Mouse (Mus musculus) liver, embryonic 14.5 days (tissue): ENCODE measurements around the gene Atp5d. TPM values are rescaled to one million over a fixed set of nuclear protein-coding genes. Genes with fewer than 3 reads are reported as not detected.

Source experiments
- ATAC-seq: fragments of 200-750 bp; cut with Nextera tagmentation; 2 replicates; pipeline ENCODE4 v1.8.0; 2017; ENCODE audit warnings: moderate number of reproducible peaks, mild to moderate bottlenecking, moderate library complexity; ENCODE audit not compliant: insufficient read depth
- DNase-seq, 3 experiments: peaks; one replicate each; pipeline ENCODE4 v3.0.0-alpha.2; 2012 to 2013; ENCODE audit warnings: low read depth in 3 of 3, low spot score in 3 of 3
- H3K27ac ChIP-seq: fragments of 300-500 bp; sonication (generic); 2 replicates; pipeline ENCODE4 v1.5.1; 2014; ENCODE audit warnings: moderate library complexity, mild to moderate bottlenecking, control low read depth, inconsistent platforms
- H3K27me3 ChIP-seq: fragments of 300-500 bp; sonication (generic); 2 replicates; pipeline ENCODE4 v1.6.1; 2014; ENCODE audit warnings: mild to moderate bottlenecking, low read length, moderate library complexity; ENCODE audit not compliant: control insufficient read depth, insufficient read depth
- H3K36me3 ChIP-seq: fragments of 300-500 bp; sonication (generic); replicated peaks from 2 replicates; pipeline ENCODE4 v1.6.1; 2014; ENCODE audit warnings: low read depth; ENCODE audit not compliant: control insufficient read depth, insufficient read depth
- H3K4me1 ChIP-seq, 2 experiments: fragments of 200-500 bp in 1 of 2; fragments of 300-500 bp in 1 of 2; sonication (generic) in 1 of 2; replicated peaks; 2 replicates each; pipeline ENCODE4 v1.6.1; 2012 to 2014; ENCODE audit warnings: antibody characterized with exemption in 1 of 2, inconsistent platforms in 1 of 2, low read length in 1 of 2; ENCODE audit not compliant: control insufficient read depth in 2 of 2, insufficient read depth in 2 of 2
- H3K4me2 ChIP-seq: fragments of 300-500 bp; sonication (generic); 2 replicates; pipeline ENCODE4 v1.6.1; 2014; ENCODE audit warnings: low read depth, mild to moderate bottlenecking, control low read depth, moderate library complexity
- H3K4me3 ChIP-seq, 2 experiments: fragments of 200-500 bp in 1 of 2; fragments of 300-500 bp in 1 of 2; sonication (generic) in 1 of 2; 2 replicates each; pipeline ENCODE4 v1.5.1; 2012 to 2014; ENCODE audit warnings: low read depth in 2 of 2, low read length in 2 of 2, mild to moderate bottlenecking in 2 of 2, control low read depth in 1 of 2, inconsistent platforms in 1 of 2, moderate library complexity in 1 of 2; ENCODE audit not compliant: insufficient read depth in 1 of 2
- H3K9ac ChIP-seq: fragments of 300-500 bp; sonication (generic); replicated peaks from 2 replicates; pipeline ENCODE4 v1.6.1; 2014; ENCODE audit warnings: mild to moderate bottlenecking, control low read depth, moderate library complexity
- H3K9me3 ChIP-seq: fragments of 300-500 bp; sonication (generic); 2 replicates; pipeline ENCODE4 v1.6.1; 2016; ENCODE audit warnings: low read length, mixed read lengths; ENCODE audit not compliant: control insufficient read depth
- CTCF ChIP-seq: IDR thresholded peaks from 2 replicates; pipeline ENCODE4 v1.5.1; 2016; ENCODE audit warnings: antibody characterized with exemption, low read depth, control low read depth
- EP300 ChIP-seq: IDR thresholded peaks from 2 replicates; pipeline ENCODE4 v1.6.1; 2016; ENCODE audit warnings: antibody characterized with exemption, low read depth
- WGBS: fragments of 180-500 bp; shearing (Covaris S2); extraction: QIAGEN DNeasy Blood & Tissue Kit; methylation state at CpG from one replicate; pipeline ENCODE4 v1.1.7; 2014; ENCODE audit not compliant: insufficient replicate concordance; 5-methylcytosine and 5-hydroxymethylcytosine counted together
- polyA plus RNA-seq, 2 experiments: library from polyadenylated mRNA; depleted of rRNA in 1 of 2; stranded (reverse) in 1 of 2; unstranded in 1 of 2; fragments of >200 nt; fragmentation: Nextera tagmentation in 1 of 2; extraction: Ambion mirVana in 1 of 2; gene quantifications; 2 replicates each; pipeline versions ENCODE4 v1.2.1 to v1.2.3; 2012 to 2014

Atp5d gene
- polyA plus RNA-seq (2012; rRNA removed) (196 and 211 TPM in 2 replicates), polyA plus RNA-seq (2014; fragmentation: Nextera tagmentation; extraction: Ambion mirVana) (249 and 270 TPM in 2 replicates)

DNA sequence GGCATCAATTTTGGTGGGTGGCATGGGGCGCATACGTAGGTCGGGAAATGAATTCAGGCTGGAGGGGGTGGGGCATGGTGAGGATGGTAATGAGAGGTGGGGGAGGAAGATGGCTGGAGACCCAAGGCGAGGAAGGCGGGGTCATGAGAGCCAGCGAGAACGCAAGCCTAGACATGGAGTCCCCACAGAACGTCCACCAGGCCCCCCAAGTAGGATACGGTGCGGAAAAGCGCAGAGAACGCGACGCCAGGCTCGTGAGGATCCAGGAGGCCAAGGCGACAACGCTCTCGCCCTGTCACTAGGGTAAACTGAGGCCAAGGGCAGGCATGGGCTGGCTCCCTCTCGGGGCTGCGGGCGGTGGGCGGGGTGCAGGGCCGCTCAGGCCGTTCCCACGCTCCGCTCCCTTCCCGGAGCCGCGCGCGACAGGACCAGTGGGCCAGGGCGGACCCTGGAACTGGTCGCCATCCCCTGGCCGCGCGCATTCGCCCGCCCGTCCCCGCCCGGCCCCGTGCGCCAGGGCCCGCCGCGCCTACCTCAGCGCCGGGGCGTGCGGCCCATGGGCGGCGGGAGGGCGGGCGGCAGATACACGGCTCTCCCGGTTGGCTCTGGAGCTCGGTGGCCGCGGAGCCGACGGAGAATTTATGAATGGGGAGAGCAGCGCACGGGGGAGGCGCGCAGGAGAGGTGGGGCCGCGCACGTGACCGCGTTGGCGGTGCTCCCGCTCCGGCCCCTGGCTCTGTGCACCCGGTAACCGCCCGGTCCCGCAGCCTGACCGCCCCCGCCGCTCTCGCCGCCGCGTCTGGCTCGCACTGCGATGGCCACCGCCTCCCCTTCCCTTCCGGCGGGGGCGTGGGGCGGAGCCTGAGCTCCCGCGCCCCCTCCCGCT is at the start of gene Atp5d:
Gene Atp5d (plus strand): TSS at position 80 of the 886 bp plus-strand sequence.
- DNase-seq (no peak), ATAC-seq (peak; percentile 5; the same call in 1 of the 2 replicates)
- under 1% methylated on average over 89 of the region's 94 CpGs for WGBS
- no peaks in the 10 kb centered on the region for H3K36me3 ChIP-seq
- H3K27ac ChIP-seq: no peak within 1 kb of the TSS
- peaks cover 33% of the 10 kb centered on the region for H3K27me3 ChIP-seq
- peaks cover 2 to 24% of the 10 kb centered on the region in 2 experiments; a peak in 3 of 4 replicates for H3K4me1 ChIP-seq
- TF ChIP-seq EP300 (no peak), CTCF (no peak)
- peak within 1 kb of the TSS; percentile 83 for H3K4me2 ChIP-seq
- H3K9ac ChIP-seq: peak within 1 kb of the TSS; percentile 43
- no peaks in the 10 kb centered on the region for H3K9me3 ChIP-seq
- H3K4me3 ChIP-seq: peak within 1 kb of the TSS; percentile 54 to 55

DNA sequence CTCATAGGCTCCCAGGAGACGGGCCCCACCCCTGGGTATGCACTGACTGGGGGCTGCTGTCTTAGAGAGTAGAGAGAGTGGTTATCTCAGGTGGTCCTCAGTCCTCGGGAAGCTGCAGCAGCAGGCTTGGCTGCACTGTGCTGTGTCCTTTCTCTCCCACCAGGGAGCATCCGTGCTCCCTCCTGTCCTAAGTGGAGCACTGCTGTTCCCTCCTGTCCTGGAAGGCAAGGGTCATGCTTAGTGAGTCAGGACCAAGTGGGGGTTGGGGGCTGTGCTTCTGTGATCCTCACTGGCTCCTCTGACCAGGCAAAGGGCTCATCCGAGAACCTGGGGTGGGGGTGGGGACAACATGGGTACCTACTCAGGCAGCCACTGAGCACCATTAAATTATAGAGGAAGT is 49.3 kb upstream of the Atp5d start:
- Histone ChIP-seq H3K27ac (no peak overlapping the region), H3K36me3 (peaks cover 6% of the 10 kb centered on the region), H3K4me1 (no peaks in the 10 kb centered on the region; a peak in 1 of 4 replicates), H3K9ac (no peak overlapping the region), H3K4me3 (no peak overlapping the region), H3K27me3 (no peaks in the 10 kb centered on the region), H3K4me2 (no peak overlapping the region), H3K9me3 (no peaks in the 10 kb centered on the region)
- peak; percentile 24; the same call in 1 of the 2 replicates for ATAC-seq
- peak; percentile 43; the same call in 1 of the 2 replicates for TF ChIP-seq CTCF
- TF ChIP-seq EP300: no peak
- WGBS: 55% methylated on average over 4 of the region's 4 CpGs
- no peak for DNase-seq

DNA sequence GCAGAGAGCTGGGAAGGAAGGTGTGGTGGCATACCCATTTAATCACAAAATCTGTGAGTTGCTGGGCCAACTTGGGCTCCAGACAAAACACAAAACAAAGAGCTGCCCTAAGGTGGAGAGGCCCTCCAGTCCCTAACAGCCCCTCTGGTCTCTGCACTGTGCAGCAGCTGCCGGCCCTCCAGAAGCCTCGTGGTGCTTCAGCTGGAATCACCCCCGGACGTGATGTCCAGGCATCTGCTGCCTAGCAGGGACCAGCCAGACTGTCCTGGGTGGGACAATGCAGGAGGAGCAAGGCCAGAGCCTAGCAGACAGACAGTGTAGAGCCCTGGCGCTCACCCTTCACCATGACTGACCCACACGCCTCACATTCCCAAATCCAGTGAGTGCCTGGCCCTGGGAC is 46.9 kb upstream of the Atp5d start:
- Histone ChIP-seq H3K27ac (no peak overlapping the region), H3K27me3 (no peaks in the 10 kb centered on the region), H3K9me3 (no peaks in the 10 kb centered on the region), H3K4me3 (no peak overlapping the region), H3K9ac (no peak overlapping the region), H3K4me2 (no peak overlapping the region), H3K4me1 (no peaks in the 10 kb centered on the region; a peak in 2 of 4 replicates), H3K36me3 (no peaks in the 10 kb centered on the region)
- no peak for TF ChIP-seq EP300
- TF ChIP-seq CTCF: no peak
- 86% methylated on average over 6 of the region's 6 CpGs for WGBS
- DNase-seq (no peak), ATAC-seq (no peak)

DNA sequence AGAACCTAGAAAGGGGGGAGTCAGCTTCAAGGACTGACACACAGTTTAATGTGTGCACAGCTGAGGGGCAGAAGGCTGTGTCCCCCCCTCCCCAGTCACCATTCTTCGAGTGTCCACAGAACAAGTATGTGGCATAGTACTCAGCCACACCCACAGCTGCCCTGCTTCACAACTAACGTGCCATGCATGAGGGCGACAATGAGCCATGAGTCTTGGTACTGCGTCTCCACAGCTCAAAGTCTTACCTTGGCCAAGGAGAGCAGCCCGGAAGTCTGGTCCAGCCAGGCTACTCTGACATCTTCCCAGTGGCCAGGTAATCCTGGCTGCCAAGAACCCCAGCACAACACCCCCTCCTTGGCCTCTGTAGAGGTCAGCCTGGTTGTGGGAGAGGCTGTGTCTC is 45.7 kb upstream of the Atp5d start:
- Histone ChIP-seq H3K4me3 (no peak overlapping the region), H3K9ac (no peak overlapping the region), H3K36me3 (no peaks in the 10 kb centered on the region), H3K4me2 (no peak overlapping the region), H3K27me3 (no peaks in the 10 kb centered on the region), H3K9me3 (no peaks in the 10 kb centered on the region), H3K4me1 (peaks cover 11 to 12% of the 10 kb centered on the region in 2 experiments), H3K27ac (no peak overlapping the region)
- no peak for DNase-seq
- WGBS: 81% methylated on average over 5 of the region's 5 CpGs
- no peak for ATAC-seq
- TF ChIP-seq EP300 (no peak), CTCF (no peak)

DNA sequence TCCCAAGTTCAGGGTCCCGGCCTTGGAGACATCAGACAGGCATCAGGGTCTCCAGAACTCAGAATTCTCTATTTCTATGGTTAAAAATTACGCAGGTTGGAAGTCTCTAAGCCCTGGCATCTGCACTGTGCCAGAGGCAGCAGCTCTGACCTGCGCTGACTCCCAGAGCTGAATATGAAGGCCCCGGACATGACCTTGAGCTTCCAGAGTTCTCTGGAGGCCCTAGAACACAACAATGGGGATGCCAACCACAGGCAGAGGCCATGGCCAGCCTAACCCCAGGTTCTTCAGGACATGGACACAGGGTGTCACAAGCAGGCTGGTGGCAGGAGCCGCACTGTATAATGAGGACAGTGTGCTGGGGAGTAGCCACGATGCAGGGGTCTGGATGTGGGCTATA is 44.3 kb upstream of the Atp5d start:
- no peak overlapping the region for H3K4me2 ChIP-seq
- no peaks in the 10 kb centered on the region for H3K27me3 ChIP-seq
- no peak overlapping the region for H3K27ac ChIP-seq
- DNase-seq: no peak
- TF ChIP-seq CTCF: no peak
- TF ChIP-seq EP300: no peak
- H3K9ac ChIP-seq: no peak overlapping the region
- H3K4me1 ChIP-seq: peaks cover 25 to 26% of the 10 kb centered on the region in 2 experiments
- H3K4me3 ChIP-seq: no peak overlapping the region
- 76% methylated on average over 6 of the region's 6 CpGs for WGBS
- no peaks in the 10 kb centered on the region for H3K9me3 ChIP-seq
- H3K36me3 ChIP-seq: no peaks in the 10 kb centered on the region
- no peak for ATAC-seq
